Mouse (Mus musculus) thymus, adult 2 months (tissue): ENCODE results near the gene Cphx3.
"Not testable (repeated sequence)": the region's sequence is repeated elsewhere in the genome, so short reads cannot be mapped to it uniquely, and the experiment has no call there.

ENCODE experiments used
- CTCF ChIP-seq: fragments of 200-500 bp; IDR thresholded peaks from 2 replicates; pipeline ENCODE4 v1.5.1; 2012; ENCODE audit warnings: mild to moderate bottlenecking, control low read depth, low read length, moderate library complexity, borderline replicate concordance; ENCODE audit not compliant: control insufficient read depth, poor library complexity, insufficient read depth; ENCODE audit errors: extremely low read depth
- POLR2A ChIP-seq: fragments of 200-500 bp; IDR thresholded peaks from 2 replicates; pipeline ENCODE4 v1.6.1; 2012; ENCODE audit warnings: mild to moderate bottlenecking, low read length, control low read depth, moderate library complexity; ENCODE audit not compliant: control insufficient read depth, poor library complexity, insufficient read depth; ENCODE audit errors: extremely low read depth

DNA sequence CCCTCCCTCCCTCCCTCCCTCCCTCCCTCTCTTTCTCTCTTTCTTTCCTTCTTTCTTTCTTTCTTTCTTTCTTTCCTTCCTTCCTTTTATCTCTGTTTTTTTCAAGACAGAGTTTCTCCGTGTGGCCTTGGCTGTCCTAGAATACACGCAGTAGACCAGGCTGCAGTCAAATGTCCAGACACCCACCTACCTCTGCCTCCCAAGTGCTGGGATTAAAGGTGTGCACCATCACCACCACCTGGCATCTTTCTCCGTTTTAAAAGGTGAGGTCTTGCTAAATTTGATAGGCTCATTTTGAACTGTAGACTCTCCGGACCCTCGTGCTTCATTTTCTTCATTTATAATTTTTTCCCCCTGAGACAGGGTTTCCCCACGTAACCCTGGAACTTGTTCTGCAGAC lies 881 bp upstream of the Cphx3 start, which contains the start of gene Cphx2:
- not testable (repeated sequence) for TF ChIP-seq POLR2A, CTCF
